Mouse (Mus musculus) CD8-positive naive resting alpha-beta T cell, adult 2 months (primary cell): Measurements from ENCODE around the gene Tmem253.
"Not testable (repeated sequence)": the region's sequence is repeated elsewhere in the genome, so short reads cannot be mapped to it uniquely, and the experiment has no call there.

ENCODE experiments used
- DNase-seq, 2 experiments: peaks; one replicate each; pipeline ENCODE4 v3.0.0; 2022; ENCODE audit warnings: low read depth in 2 of 2, low spot score in 2 of 2

Tmem253 gene

DNA sequence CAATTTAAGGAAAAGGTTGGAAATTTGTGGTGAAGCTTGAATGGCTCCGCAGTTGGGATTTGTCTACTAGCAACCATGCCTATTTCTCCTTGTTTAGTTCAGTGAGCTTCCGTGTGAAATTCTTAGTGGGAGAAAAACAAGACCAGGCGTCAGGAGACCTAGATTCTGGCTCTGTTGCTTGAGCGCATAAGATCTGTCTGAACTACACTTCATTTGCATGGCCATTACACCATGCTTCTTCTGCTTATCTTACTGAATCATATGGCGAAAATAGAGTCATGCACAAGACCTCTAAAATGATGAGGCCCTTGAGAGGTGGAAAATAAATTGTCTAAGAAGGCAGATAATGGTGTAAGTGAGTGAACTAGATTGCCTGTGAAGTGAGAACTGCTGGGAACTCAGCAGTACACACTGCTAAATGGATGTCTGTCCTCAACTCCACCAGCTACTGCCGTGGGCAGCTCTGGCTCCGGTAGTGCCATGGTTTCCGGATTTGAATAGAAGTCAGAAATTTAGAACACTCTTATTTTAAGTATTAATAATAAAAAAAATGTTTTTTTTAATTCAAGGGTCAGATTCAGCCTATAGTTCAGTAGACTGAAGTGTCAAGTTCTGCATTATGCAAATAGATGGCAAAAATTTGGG is 6.2 kb downstream of the Tmem253 start:
- no peak for DNase-seq

DNA sequence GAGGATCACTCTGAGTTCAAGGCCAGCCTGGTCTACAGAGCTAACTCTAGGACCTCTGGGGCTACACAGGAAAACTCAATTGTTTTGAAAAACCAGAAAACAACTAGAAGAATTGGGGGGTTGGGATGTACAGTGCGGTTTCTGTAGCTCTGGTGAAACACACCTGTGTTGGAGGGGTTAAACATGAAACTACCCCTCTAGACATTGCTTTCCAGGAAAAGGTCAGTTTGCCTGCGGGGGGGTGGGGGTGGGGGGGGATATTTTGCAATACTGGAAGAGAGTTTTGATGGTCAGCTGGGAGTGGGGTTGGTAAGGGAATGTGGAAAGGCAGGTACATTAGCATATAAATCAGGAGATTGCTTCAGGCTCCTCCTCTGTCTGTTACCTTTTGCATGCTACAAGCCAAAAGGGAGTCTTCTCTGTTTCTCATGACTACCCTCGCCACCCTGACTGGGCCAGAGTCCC is 6.8 kb downstream of the Tmem253 start:
- DNase-seq = no peak

DNA sequence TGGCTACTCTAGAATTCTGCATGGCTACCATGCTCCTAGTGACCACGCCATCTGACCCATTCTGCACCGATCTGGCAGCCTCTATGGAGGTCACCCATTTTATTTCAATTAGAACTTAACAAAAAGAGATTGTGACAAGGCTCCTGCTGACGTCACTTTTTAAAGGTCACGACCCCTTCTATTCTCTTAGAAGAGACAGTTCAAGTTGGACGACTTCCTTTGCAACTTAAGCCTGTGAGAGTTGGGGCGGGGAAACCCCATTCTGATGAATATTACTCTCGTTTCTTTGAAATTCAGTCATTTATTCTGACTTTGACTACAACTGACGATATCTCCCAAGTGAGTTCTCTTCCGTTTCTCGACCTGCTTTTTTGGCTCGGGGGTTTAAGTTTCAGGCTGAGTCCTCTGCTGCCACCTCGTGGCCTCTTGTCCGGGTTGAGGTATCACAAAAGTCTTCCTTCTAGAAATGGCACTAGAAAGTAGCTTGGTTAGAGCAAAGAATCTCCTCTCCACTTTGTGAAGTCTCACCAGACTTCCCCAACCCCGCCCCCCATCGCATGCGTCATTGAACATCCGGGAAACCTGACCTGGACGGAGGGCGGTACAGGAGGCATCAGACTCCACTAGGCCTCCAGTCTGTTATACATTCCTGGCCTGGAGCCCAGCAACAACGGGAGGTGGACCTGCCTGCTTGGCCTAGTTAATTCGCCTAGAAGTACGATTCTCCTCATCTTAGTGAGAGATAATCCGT is 7.4 kb downstream of the Tmem253 start:
- DNase-seq = peak; percentile 80 to 90

DNA sequence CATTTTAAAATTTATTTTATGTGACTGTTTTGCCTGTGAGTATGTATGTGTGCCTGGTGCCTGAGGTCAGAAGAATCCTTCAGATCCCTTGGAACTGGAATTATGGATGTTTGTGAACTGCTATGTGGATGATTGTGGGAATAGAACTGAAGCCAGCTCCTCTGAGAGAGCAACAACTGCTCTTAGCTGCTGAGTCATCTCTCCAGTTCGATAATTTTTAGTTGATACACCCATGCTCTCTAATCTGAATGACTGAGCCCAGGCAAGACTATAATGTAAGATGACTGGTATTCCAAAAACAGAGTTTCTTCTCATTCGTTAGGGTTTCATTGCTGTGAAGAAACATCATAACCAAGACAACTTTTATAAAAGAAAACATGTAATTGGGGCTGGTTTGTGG is 8.7 kb downstream of the Tmem253 start:
- DNase-seq = no peak

DNA sequence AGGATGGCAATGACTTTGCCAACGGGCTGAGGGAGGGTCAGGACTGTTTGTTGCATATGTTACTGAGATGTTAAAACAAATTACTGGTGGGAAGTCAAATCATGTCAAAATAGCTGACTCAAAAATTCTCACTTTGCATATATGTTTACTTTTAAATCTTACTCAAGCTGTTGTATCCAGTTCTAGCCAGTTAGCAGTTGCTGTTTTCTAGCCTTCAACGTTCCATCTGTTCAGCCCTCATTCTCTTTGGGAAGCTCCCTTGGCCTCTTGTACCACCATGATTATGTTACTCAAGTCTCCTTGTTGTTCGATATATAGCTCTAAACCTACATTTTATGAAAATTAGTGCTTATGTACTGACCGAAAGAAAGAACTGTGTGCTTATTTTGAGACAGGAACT is 10.9 kb downstream of the Tmem253 start:
- no peak for DNase-seq

DNA sequence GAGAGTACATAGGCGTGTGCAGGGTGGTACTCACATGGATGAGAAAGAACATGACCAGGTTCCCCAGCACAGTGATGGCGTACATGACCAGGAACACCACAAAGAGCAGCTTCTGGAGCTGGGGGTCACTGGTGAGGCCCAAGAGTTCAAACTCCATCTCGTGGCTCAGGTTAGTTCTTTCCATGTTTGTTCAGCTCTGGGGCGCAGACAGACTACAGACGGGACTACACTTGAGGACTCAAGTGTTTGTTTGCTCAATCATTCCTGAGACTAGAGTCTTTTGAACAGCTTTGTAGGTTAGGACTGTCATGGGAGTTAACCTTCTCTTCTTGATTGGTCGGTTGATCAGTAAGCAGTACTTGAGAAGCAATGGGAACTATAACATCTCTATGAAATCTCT is 20.5 kb downstream of the Tmem253 start:
- DNase-seq = no peak

DNA sequence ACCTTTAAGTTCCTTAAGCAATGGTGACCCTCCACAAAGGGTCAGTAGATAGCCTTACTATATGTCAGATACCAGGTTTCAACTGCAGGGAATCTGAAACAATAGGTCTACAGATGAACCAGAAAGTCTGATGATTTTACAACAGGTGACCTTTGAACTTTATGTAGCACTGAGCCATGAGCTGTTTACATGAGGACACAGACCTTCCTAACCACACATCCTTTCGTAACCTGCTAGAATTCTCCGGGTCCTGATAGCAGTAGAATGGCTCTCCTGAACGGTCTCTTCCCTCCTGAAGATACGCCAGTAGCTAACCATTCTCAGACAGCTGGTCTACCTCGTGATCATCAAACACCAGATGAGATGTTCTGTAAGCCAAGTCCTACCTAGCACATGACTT is 23.9 kb downstream of the Tmem253 start:
- DNase-seq = no peak

DNA sequence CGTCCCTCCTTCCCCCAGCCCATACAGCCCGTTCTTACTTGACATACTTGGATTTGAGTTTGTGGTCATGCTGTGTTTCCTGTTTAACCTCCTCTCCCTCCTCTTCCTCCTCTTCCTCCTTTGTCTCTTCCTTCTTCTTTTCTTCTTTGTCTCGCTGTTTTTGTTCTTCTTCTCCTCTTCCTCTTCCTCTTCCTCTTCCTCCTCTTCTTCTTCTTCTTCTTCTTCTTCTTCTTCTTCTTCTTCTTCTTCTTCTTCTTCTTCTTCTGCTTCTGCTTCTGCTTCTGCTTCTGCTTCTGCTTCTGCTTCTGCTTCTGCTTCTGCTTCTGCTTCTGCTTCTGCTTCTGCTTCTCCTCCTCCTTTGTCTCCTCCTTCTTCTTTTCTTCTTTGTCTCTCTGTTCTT is 26.9 kb downstream of the Tmem253 start, which contains the start of gene Olfr221:
Gene Olfr221 (minus strand): TSS at position 101 of the 400 bp plus-strand sequence.
- DNase-seq = not testable (repeated sequence)

DNA sequence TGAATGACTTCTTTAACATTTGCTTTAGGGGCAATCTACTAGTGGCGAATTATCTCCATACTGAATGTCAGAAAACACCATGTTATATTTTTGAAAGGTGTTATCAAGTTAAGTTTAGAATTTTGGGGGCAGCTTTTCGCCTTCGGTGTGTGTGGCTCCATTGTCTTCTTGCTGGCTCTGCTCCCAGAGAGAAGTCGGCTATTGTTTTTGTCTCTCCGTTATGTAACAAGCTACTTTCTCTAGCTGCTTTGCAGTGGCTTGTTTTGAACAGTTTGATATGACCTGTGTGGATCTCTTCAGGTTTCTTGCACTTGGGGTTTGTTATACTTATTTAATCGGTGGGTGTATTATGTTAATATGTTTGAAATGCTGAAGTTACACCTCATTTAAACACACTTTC is 28.0 kb downstream of the Tmem253 start:
- DNase-seq = no peak

DNA sequence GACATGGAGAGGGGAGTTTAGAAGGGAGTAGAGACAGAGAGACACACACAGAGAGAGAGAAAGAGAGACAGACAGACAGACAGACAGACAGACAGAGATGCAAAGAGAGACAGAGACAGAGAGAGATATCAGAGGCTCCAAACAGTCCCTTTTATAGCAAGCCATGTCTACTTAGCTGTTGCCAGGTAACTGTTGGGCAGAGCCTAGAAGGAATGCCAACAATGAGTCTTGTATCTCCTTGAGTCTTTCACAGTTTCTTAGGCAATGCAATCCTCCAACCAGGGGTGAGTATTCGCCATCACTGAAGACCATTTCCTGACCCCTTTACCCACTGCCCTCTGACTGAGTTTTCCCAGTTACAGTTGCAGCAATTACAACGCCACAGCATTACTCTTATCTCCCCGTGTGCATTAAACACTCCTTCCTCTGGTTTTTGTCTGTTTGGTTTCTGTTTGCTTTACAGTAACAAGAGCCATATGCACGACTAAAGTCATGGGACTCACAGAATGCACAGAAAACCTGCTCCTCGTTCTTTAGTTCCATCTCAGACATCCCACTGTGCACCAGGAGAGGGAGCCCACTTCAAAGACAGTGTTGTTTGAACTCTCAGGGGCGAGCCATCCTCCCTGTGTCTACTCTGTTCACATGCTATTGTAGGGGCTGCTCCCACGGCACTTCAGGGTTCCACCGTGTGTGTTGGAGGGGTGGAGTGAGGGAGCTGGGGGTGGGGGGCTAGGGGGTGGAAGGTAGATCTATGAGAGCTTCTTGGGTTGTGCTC is 29.6 kb downstream of the Tmem253 start:
- DNase-seq = peak in 1 of 2 experiments; percentile 11

DNA sequence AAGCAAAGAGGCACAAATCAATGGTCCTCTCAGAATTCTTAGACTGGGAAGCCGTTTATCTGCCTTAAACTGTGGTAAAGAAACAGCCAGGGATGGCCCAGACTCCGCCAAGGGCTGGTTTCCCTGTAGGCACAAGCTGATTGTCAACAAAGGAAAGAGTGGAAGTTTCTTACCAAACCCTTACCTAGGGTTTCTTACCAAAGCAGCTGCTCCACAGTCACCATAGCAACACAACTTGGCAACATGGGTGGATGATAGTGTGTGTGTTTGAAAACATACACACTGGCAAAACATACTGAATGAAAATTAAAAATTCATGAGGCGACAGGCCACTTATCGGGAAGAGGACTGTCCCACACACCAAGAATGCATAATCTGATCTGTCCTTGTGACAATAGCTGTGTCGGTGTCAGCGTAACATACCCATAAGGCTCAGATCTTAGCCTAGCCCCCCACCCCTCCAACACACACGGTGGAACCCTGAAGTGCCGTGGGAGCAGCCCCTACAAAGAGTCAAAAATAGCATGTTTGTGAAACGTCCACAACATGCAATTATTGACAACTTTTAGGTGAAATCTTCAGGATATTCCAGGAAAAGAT is 30.6 kb downstream of the Tmem253 start:
- DNase-seq = no peak

DNA sequence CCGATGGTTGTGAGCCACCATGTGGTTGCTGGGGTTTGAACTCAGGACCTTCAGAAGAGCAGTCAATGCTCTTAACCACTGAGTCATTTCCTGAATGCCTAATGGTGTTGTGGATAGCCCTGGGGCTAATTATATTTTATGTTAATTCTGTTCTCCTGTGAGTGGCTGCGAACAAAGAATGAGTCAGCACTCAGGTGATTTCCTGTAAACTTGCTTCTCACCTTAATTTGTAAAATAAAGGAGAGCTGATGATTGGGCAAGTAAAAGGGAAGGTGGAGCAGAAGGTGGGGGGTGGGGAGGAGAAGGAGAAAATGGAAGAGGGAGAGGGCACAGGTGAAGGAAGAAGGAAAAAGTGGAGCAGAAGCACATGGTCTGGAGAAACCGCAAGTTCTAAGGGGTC is 37.3 kb downstream of the Tmem253 start:
- DNase-seq = not testable (repeated sequence)

DNA sequence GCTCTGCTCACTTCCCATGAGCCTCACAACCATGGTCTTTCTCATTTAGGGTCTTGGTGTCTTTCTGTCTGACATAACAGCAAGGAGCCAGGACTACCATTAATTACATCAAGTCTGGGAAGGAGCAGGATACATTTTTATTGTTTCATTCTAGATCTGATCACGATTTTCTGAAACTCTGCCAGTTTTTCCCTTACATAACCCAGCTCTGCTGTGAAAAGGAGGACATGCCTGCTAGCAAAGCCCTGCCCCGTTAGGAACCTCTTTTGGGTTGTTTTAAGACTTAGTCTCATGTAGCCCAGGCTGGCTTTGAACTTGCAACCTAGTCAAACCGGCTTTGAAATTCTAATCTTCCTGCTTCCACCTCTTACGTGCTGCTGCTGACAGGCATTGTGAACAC is 44.5 kb downstream of the Tmem253 start:
- no peak for DNase-seq

DNA sequence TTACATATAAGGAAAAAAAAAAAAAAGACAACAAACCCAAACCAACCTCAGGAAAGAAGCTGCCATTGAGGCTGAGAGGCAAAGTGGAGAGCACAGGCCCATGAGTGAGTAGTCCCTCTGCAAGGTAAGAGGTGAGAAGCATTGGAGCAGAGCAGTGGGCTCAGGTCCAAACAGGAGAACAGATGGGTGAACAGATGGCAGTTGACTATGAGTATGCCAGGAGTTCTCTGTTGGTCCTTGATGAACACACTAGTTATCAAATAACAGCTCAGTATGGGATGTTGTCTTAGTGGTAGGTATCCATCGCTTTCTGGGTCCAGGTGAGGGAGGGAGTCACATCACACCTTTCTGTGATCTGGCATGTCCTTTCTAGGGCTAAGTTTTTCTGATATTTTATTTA is 45.3 kb downstream of the Tmem253 start:
- no peak for DNase-seq

DNA sequence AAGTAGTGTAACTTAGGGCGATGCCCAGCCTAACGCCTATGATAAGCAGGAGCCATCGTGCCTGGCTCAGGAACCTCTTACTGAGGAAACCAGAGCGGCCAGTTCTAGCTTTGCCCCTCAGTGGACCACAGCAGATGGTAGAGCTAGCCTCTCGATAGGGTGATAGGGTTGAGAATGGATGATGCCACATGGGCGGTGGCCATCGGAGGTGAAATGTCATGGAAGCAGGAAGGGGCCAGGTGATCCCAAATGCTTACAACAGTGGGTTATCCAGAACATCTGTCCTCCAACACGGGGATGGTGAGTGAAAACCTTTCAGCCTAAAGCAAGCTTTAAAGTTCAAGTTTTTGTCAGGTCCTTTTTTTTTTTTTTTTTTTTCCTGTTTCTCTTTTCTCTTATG is 46.3 kb downstream of the Tmem253 start:
- DNase-seq = no peak

DNA sequence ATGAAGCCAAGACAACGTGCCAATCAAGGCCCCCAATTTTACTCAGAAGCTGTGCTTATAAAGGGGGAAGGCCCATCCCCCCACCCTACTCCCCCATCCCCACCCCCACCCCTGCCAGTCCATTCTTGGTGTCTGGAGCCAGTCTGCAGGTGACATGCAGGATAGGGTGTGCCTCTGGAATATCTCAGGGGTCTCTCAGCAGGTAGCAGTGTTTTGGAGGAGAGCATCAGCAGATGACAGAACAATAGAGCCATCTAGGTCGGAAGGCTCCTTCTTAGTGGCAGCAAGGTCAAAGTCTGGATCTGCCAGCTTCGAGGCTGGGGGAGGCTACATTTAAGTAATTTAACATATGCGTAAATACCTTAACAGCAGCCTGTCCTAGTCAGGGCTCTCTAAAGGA is 50.7 kb downstream of the Tmem253 start:
- DNase-seq = no peak
